Mouse (Mus musculus) c-Kit-positive CD71-positive TER-119-positive erythroid progenitor cells, embryonic 14.5 days (primary cell): ENCODE measurements around the gene Polg2.
"Not testable (repeated sequence)": the region's sequence is repeated elsewhere in the genome, so short reads cannot be mapped to it uniquely, and the experiment has no call there.

Source experiments
- DNase-seq: peaks from one replicate; pipeline ENCODE4 v3.0.0-alpha.2; 2013; ENCODE audit warnings: low spot score

The Polg2 gene

DNA sequence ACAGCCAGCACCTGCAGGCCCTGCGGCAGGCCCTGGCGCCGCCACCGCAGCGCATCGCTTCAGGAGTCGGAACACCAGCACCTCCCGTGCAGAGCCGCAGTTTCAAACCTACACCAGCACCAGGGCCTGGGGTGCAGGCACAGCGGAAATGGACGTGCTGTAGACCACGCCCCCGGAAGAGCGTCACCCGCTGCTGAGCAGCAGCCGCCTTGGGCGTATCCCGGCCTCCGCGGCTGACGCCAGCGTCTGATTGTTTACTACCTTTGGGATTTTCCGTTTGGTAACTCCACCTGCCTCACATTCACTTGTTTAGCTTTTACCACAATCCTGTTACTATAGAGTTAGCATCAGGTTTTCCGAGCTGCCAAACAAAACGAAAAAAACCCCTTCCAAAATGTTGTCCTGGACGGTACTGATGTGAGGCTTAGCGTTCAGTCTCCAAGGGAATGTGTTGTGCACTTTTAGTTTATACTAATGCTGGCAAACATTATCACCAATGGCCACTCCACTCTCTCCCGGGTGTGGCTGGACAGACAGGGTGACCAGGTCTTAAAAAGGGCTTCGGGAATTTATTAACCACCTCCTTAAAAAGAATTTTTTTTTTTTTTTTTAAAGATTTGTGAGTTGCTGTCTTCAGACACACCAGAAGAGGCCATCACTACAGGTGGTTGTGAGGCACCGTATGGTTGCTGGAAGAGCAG is at the start of gene Polg2:
TSS of gene Polg2 (minus strand) at position 150 of the 701 bp plus-strand sequence.
- DNase-seq, result peak; percentile 90

- DNase-seq, result no peak
Observed at GRCm38 (mm10) chr11:106828079-106828478, 48.7 kb upstream of the Polg2 start.

DNA sequence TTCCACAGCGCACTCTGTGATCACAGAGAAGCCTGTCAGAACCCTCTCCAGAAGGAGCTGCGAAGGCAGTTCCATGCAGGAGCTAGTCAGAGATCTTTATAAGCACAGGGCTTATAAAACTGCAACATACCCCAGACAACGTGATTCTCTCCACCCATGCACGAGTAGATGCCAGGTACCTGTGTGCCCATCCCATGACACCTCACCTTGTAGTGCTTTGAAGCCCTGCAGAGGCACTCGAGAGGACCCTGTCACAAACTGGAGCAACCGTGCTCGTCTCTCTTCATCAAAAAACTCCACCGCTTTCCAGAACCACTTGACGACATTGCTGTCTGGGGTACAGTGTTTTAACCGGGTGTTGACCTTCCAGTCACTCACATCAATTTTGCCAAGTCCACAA is 45.1 kb upstream of the Polg2 start:
- DNase-seq, result no peak

DNA sequence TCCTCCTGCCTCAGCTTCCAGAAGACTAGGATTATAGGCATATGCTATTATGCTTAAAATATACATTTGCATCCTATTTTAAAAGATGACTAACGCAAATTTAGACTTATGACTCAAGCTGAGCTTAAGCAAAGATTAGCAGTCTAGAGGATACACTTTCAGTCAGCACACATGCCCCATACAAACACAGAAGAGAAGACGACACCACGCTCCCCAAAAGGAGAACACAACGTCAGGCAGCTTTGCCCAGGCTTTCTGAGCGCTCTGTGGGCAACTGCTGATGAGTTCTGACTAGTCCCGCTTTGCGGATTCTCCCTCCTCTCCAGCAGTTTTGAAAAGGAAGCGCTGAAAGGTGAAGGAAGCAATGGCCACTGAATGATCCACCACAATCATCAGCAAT is 44.4 kb upstream of the Polg2 start:
- DNase-seq, result no peak

- no peak for DNase-seq
Observed at GRCm38 (mm10) chr11:106822911-106823310, 43.6 kb upstream of the Polg2 start.

DNA sequence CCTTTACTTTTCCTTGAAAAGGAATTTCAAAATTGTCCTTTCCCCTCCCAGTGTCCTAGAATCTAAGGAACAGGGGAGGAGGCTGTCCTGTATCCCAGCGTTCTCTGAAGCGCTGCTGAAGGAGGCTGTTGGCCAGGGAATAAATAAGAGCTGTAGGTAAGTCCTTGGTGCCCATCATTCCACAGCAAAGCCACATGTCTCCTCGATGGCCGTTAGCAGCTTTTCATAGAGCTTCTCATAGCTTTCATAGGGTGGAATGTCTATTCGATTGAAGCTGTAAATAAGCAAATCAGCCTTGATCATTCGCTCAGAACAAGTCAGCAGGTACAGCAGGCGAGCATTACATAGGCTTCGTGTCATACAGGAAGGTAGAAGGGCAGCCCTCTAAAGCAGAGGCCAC is 43.2 kb upstream of the Polg2 start:
- no peak for DNase-seq

DNA sequence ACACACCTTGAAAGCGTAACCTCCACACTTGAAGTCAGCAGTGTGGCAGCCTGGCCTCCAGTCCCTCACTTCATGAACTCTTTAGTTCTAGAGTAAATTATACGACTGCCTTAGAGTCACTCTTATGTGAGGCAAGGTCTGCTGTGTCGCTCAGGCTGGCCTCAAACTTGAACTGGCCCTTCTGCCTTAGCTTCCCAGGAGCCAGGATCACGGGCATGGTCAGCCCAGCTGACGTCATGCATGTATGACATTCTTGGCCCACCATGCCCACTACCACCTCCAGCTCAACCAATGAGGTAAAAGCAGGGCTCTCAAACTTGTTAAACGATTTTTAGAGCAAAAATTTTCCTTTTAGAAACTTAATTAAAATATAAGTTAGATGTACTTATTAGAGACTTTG is 42.1 kb upstream of the Polg2 start:
- no peak for DNase-seq

GRCm38 (mm10) chr11:106820972-106821371 is 41.6 kb upstream of the Polg2 start:
- DNase-seq, result no peak

DNA sequence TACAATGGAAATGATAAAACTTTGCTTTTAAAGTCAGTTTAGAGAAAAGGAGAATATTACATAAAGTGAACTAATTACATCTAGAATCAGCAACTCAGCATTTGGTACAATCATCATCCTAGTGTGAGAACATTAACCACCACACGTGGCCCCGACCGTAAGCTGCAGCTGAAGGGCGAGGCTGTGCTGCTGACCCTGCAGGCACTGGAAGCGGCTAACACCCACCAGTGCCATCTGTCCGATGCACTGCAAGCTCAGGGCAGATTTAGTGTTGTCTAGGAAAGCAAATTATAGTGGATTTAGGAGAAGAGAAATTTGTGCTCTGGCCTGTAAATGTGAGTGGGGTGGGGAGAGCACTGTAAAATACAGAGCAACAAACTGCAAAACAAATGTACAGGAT is 40.9 kb upstream of the Polg2 start:
- DNase-seq, result no peak

GRCm38 (mm10) chr11:106819595-106819994 is 40.3 kb upstream of the Polg2 start:
- no peak for DNase-seq

GRCm38 (mm10) chr11:106818341-106818740 is 39.0 kb upstream of the Polg2 start:
- no peak for DNase-seq

DNA sequence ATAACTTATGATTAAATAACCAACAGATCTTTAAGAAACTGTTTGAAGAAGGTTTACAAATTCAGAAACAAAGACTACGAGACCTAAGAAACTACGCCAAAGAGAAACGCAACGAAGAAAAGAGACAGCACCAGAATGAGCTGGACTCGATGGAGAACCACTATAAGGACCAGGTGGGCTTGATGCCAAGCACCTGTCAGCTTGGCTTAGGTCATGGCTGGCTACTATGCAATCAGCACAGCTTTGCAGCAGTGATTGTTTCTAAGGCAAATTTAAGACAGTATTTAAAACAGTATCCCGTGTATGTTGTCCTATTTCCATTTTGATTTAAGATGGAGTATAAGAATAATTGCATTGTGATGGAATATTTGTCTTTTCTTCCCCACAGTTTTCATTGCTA is 38.5 kb upstream of the Polg2 start:
- no peak for DNase-seq

- no peak for DNase-seq
Observed at GRCm38 (mm10) chr11:106817156-106817555, 37.8 kb upstream of the Polg2 start.

- no peak for DNase-seq
Observed at GRCm38 (mm10) chr11:106816316-106816715, 37.0 kb upstream of the Polg2 start.

DNA sequence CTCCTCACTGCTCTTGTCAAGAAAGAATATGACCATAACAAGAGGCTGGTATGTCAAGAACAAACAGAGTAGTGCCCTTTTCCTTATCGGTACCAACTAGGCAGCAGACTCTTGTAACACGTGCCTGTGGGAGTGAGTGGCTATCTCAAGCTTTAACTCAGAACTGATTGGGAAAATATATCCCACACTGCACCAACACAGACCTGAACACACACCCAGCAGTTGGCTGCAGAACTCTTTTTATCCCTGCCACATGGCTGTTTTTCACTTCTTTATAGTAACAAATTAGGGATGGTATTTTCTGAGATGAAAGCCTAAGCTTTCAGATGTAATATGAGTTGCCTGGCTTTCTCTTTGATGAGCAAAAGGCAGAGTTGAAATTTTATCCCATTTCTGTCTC is 36.4 kb upstream of the Polg2 start:
- DNase-seq, result no peak

DNA sequence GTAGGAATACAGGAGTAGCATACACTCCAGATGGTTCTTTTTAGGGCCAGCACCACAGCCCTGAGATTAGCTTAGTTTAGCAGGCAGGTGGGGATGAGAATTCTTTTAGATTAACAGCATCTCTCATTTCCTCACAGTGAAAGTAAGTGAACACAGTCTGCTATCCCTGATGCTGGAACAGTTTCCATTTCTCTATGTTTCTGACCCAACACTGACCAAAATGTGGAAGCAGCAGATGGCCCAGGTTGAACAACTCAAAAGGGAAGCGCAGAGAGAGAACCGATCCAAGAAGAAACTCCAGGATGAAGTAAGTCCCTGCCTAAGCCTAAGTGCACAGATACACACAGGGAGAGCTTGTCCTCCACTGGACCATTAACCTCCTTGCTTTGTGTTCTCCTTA is 36.0 kb upstream of the Polg2 start:
- DNase-seq, result no peak

DNA sequence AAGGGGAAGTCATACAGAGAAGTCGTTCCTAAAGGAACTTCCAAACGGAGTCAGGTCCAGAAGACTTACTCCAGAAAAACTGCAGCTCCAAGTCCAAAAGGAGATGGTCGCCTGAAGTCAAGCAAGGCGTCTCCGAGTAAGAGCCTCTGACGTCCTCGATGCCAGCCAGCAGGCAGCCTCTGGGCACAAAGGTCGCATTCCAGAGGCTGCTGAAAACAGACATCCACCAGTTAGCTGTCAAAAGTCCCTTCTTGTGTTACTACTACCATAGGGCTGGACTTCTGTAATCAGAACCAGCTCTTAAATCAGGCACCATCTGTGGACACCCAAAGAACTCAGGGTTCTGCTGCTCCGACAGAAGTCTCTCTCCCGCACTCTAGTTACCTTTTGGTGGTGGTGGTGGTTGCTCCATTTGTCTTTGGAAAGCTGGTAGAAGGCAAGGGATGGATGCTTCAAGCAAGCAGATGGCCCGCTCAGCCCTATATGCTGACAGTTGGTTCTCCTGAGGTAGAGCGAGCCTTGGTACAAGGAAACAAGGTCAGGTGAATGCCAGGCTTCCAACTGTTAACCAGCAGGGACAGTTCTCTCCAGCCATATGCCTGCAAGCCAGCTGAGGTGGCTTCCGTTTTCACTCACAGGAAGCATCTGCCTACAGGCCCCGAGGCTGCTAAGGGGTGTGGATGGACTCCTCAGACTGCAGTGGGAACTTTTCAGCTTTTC is 35.4 kb upstream of the Polg2 start:
- DNase-seq, result no peak

DNA sequence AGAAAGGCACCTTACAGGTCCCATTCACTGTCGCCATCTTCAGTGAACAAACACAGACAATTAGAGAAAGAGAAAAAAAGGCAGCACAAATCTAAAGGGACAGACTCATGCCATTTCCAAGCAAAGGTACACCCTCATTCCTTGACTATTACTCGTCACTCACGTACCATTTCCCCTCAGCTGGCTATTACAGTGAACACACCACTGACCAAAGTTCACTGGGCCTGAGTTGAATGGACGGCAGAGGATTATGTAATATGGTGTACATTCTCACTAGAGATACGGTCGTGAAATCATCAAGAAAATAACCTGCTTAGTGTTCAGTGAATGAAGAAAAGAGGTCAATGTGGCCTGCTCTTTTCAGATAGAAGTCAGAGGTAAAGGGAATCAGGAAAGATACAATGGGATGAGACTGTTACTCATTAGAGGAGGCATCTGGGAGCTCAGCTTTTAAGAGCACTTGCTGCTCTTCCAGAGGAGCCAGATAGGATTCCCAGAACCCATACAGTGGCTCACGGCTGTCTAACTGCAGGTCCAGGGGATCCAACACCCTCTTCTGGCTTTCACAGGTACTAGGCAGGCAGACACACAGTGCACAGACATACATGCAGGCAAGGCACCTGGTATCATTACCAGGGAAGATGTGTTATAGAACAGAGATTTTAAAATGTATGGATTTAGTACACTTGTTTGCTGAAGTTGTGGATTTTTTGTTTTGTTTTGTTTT is 33.2 kb upstream of the Polg2 start:
- no peak for DNase-seq

DNA sequence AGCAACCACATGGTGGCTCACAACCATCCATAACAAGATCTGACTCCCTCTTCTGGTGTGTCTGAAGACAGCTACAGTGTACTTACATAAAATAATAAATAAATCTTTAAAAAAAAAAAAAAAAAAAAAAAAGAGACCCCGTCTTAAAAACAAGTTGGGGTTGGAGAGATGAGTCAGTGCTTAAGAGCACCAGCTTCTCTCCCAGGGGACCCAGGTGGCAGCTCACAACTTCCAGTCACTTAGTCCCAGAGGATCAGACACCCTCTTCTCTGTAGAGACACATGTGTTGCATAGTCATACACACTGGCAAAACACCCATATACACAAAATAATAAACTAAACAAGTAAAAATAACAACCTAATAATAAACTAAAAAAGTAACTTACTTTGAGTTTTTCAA is 28.1 kb upstream of the Polg2 start:
- not testable (repeated sequence) for DNase-seq

GRCm38 (mm10) chr11:106802069-106802627 is 22.8 kb upstream of the Polg2 start:
- no peak for DNase-seq

GRCm38 (mm10) chr11:106795679-106796078 is 16.3 kb upstream of the Polg2 start:
- no peak for DNase-seq

GRCm38 (mm10) chr11:106793846-106794245 is 14.5 kb upstream of the Polg2 start:
- no peak for DNase-seq

- DNase-seq, result peak; percentile 37
Observed at GRCm38 (mm10) chr11:106789649-106790048, 10.3 kb upstream of the Polg2 start.
